8 mouse cellular contexts compared by ENCODE assay signal in genomic region chr2:179829972-179830371, GRCm38 (mm10).
DNase-seq lines count a peak whose midpoint lies in the region; ATAC-seq and TF ChIP-seq lines count a peak whose summit lies in the region.

No protein-coding gene starts in this region.

- H3K9me3 ChIP-seq in lung, postnatal 0 days (ENCODE audit: low read length), result no peaks in the 10 kb centered on the region
- no peaks in the 10 kb centered on the region for H3K9me3 ChIP-seq in forebrain, embryonic 15.5 days

- no peak overlapping the region for H3K9ac ChIP-seq in lung, postnatal 0 days (replicated peaks; ENCODE audit: low read depth)
- no peak overlapping the region for H3K9ac ChIP-seq in forebrain, embryonic 15.5 days (replicated peaks)

- H3K4me3 ChIP-seq in lung, postnatal 0 days (ENCODE audit: low read depth, low read length), result no peak overlapping the region
- no peak overlapping the region for H3K4me3 ChIP-seq in forebrain, embryonic 15.5 days

- peak; percentile 15 to 52 for DNase-seq in adrenal gland, adult (ENCODE audit: inconsistent age in 2 of 2, low spot score in 1 of 2)
- DNase-seq in adrenal gland, postnatal 4 days (ENCODE audit: low spot score in 2 of 2), result no peak
- DNase-seq in left cerebral cortex, postnatal 4 days, result peak; percentile 41
- DNase-seq in left cerebral cortex, postnatal 36 days (ENCODE audit: low spot score in 2 of 2), result no peak
- peak; percentile 13 for DNase-seq in c-Kit-positive CD71-negative TER-119-negative erythroid progenitor cells, embryonic 14.5 days (ENCODE audit: low read depth)
- peak; percentile 37 for DNase-seq in lung, postnatal 0 days (ENCODE audit: low spot score)
- DNase-seq in frontal cortex, postnatal 25 days (ENCODE audit: low spot score in 2 of 2), result no peak

- H3K36me3 ChIP-seq in lung, postnatal 0 days (ENCODE audit: insufficient read depth, low read length), result no peaks in the 10 kb centered on the region
- H3K36me3 ChIP-seq in forebrain, embryonic 15.5 days, result no peaks in the 10 kb centered on the region

- 29% methylated on average over 6 of the region's 6 CpGs for WGBS in lung, postnatal 0 days
- 30% methylated on average over 6 of the region's 6 CpGs for WGBS in forebrain, embryonic 15.5 days

- H3K27me3 ChIP-seq in lung, postnatal 0 days (replicated peaks; ENCODE audit: insufficient read depth, low read length), result no peaks in the 10 kb centered on the region
- H3K27me3 ChIP-seq in forebrain, embryonic 15.5 days, result no peaks in the 10 kb centered on the region

- no peak overlapping the region for H3K27ac ChIP-seq in lung, postnatal 0 days (ENCODE audit: low read length)
- H3K27ac ChIP-seq in forebrain, embryonic 15.5 days (replicated peaks), result no peak overlapping the region

- TF ChIP-seq CTCF in lung, postnatal 0 days (IDR thresholded peaks at IDR 0.05), result peak; percentile 77

- H3K4me2 ChIP-seq in lung, postnatal 0 days (replicated peaks; ENCODE audit: low read depth, low read length), result no peak overlapping the region
- no peak overlapping the region for H3K4me2 ChIP-seq in forebrain, embryonic 15.5 days (replicated peaks)

- no peak for ATAC-seq in lung, postnatal 0 days
- no peak for ATAC-seq in forebrain, embryonic 15.5 days (replicated peaks)

- intact Hi-C loops in left cerebral cortex, postnatal 4 days (cut with DNase I), result no loop called here
- intact Hi-C loops in left cerebral cortex, postnatal 36 days (cut with DNase I), result loop anchor here (1.0 kb wide), 1 partner anchor 43 kb away; no protein-coding TSS in a partner anchor

- no peaks in the 10 kb centered on the region for H3K4me1 ChIP-seq in lung, postnatal 0 days (ENCODE audit: insufficient read depth, low read depth, low read length)
- H3K4me1 ChIP-seq in forebrain, embryonic 15.5 days, result peaks cover 4% of the 10 kb centered on the region

- TF ChIP-seq EP300 in lung, postnatal 0 days (IDR thresholded peaks at IDR 0.05), result no peak

Comparison
In these comparisons a context has a peak if more than half of its experiments do, and no peak if none do; other contexts are left out.
1. DNase-seq: peak in adrenal gland, adult (2 of 2), left cerebral cortex, postnatal 4 days (single experiment), c-Kit-positive CD71-negative TER-119-negative erythroid progenitor cells, embryonic 14.5 days (single experiment) and lung, postnatal 0 days (single experiment); none in adrenal gland, postnatal 4 days (0 of 2), left cerebral cortex, postnatal 36 days (0 of 2) and frontal cortex, postnatal 25 days (0 of 2).